Mouse (Mus musculus): Measurements from ENCODE around the gene Zfp777.

DNA sequence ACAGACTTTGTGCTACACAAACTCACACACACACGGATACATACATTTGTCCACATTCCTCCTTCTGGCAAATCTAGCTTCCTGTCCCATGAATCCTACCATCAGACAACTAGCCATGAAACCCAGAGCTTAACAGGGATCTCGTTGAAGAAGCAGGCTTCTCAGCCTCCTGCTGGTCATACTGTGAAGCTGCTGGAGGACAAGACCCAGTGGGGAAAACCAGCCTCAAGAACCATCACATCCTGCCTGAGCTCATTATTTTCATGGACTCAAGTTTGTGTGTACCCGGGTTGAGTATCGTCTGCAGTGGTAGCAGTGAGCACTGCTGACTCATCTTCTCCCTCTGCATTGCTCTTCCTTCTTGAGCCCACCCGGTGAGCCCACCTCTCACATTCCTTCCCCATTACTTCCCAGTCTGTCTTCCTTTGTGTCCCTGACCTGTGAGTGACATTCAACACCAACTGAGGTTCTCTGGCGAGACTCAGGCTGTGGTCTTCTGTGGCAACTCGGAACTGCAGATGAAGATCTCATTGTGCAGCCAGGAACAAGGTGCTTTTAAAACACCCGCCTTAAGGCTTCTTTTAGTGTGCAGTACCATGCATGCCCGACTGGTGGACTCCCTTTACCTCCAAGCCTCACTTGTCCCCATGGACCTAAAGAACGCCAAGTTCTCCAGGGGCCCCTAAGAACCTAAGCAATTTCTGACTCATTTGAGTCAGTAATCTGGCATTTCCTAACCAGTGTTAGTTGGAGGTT is 22.6 kb downstream of the Zfp777 start:
- TF ChIP-seq CTCF (conservative IDR thresholded peaks at IDR 0.05; ENCODE audit: insufficient read depth, insufficient read length, low read depth, low read length) (0 out of 2 replicates have a peak, but pooled peaks have one; percentile 19), POLR2A (IDR thresholded peaks at IDR 0.05; ENCODE audit: low read depth, low read length) (no peak)

Measured in kidney, adult 2 months (tissue).